Mouse (Mus musculus): ENCODE data around the gene Acot1. TPM values are rescaled to one million over a fixed set of nuclear protein-coding genes. Genes with fewer than 3 reads are reported as not detected.

The Acot1 gene
- polyA plus RNA-seq (2012; rRNA removed), result 45.3 and 47.0 TPM in 2 replicates

- DNase-seq (ENCODE audit: low read depth), result peak; percentile 95
Observed at GRCm38 (mm10) chr12:84009171-84009965, at the start of gene Acot1. Gene Acot1 (plus strand): TSS chr12:84009490.

GRCm38 (mm10) chr12:83965235-83965634 lies 44.1 kb upstream of the Acot1 start:
- no peak for DNase-seq (ENCODE audit: low read depth)
- TF ChIP-seq POLR2A (IDR thresholded peaks at IDR 0.05; ENCODE audit: borderline replicate concordance, extremely low read depth, insufficient read depth, insufficient read length, poor library complexity, severe bottlenecking) (no peak), CTCF (IDR thresholded peaks at IDR 0.05; ENCODE audit: borderline replicate concordance, extremely low read depth, insufficient read depth, insufficient read length) (no peak)

- peak; percentile 64 for DNase-seq (ENCODE audit: low read depth)
- no peak for TF ChIP-seq POLR2A (IDR thresholded peaks at IDR 0.05; ENCODE audit: borderline replicate concordance, extremely low read depth, insufficient read depth, insufficient read length, poor library complexity, severe bottlenecking)
- peak; percentile 59 for TF ChIP-seq CTCF (IDR thresholded peaks at IDR 0.05; ENCODE audit: borderline replicate concordance, extremely low read depth, insufficient read depth, insufficient read length)
Observed at GRCm38 (mm10) chr12:83972117-83972516, 37.2 kb upstream of the Acot1 start.

GRCm38 (mm10) chr12:83978862-83979261 lies 30.4 kb upstream of the Acot1 start:
- no peak for TF ChIP-seq POLR2A (IDR thresholded peaks at IDR 0.05; ENCODE audit: borderline replicate concordance, extremely low read depth, insufficient read depth, insufficient read length, poor library complexity, severe bottlenecking)
- no peak for TF ChIP-seq CTCF (IDR thresholded peaks at IDR 0.05; ENCODE audit: borderline replicate concordance, extremely low read depth, insufficient read depth, insufficient read length)
- no peak for DNase-seq (ENCODE audit: low read depth)

GRCm38 (mm10) chr12:83981615-83982014 lies 27.7 kb upstream of the Acot1 start:
- no peak for DNase-seq (ENCODE audit: low read depth)
- no peak for TF ChIP-seq CTCF (IDR thresholded peaks at IDR 0.05; ENCODE audit: borderline replicate concordance, extremely low read depth, insufficient read depth, insufficient read length)
- TF ChIP-seq POLR2A (IDR thresholded peaks at IDR 0.05; ENCODE audit: borderline replicate concordance, extremely low read depth, insufficient read depth, insufficient read length, poor library complexity, severe bottlenecking), result no peak

GRCm38 (mm10) chr12:83984752-83985151 lies 24.5 kb upstream of the Acot1 start, which contains the start of gene Heatr4:
Gene Heatr4 (minus strand): TSS chr12:83984852.
- no peak for TF ChIP-seq CTCF (IDR thresholded peaks at IDR 0.05; ENCODE audit: borderline replicate concordance, extremely low read depth, insufficient read depth, insufficient read length)
- no peak for TF ChIP-seq POLR2A (IDR thresholded peaks at IDR 0.05; ENCODE audit: borderline replicate concordance, extremely low read depth, insufficient read depth, insufficient read length, poor library complexity, severe bottlenecking)
- DNase-seq (ENCODE audit: low read depth), result no peak

- DNase-seq (ENCODE audit: low read depth), result no peak
- no peak for TF ChIP-seq POLR2A (IDR thresholded peaks at IDR 0.05; ENCODE audit: borderline replicate concordance, extremely low read depth, insufficient read depth, insufficient read length, poor library complexity, severe bottlenecking)
- no peak for TF ChIP-seq CTCF (IDR thresholded peaks at IDR 0.05; ENCODE audit: borderline replicate concordance, extremely low read depth, insufficient read depth, insufficient read length)
Observed at GRCm38 (mm10) chr12:83987242-83987582, 22.1 kb upstream of the Acot1 start.

- DNase-seq (ENCODE audit: low read depth), result peak; percentile 93
- TF ChIP-seq POLR2A (IDR thresholded peaks at IDR 0.05; ENCODE audit: borderline replicate concordance, extremely low read depth, insufficient read depth, insufficient read length, poor library complexity, severe bottlenecking), result peak; percentile 50; the same call in 1 of the 2 replicates
- TF ChIP-seq CTCF (IDR thresholded peaks at IDR 0.05; ENCODE audit: borderline replicate concordance, extremely low read depth, insufficient read depth, insufficient read length), result peak; percentile 75
Observed at GRCm38 (mm10) chr12:83987583-83988441, 21.5 kb upstream of the Acot1 start, which contains the start of gene Acot2. Gene Acot2 (plus strand): TSS chr12:83987861.

GRCm38 (mm10) chr12:83988483-83988882 lies 20.8 kb upstream of the Acot1 start:
- TF ChIP-seq POLR2A (IDR thresholded peaks at IDR 0.05; ENCODE audit: borderline replicate concordance, extremely low read depth, insufficient read depth, insufficient read length, poor library complexity, severe bottlenecking) (no peak), CTCF (IDR thresholded peaks at IDR 0.05; ENCODE audit: borderline replicate concordance, extremely low read depth, insufficient read depth, insufficient read length) (no peak)
- peak; percentile 29 for DNase-seq (ENCODE audit: low read depth)

- TF ChIP-seq CTCF (IDR thresholded peaks at IDR 0.05; ENCODE audit: borderline replicate concordance, extremely low read depth, insufficient read depth, insufficient read length) (no peak), POLR2A (IDR thresholded peaks at IDR 0.05; ENCODE audit: borderline replicate concordance, extremely low read depth, insufficient read depth, insufficient read length, poor library complexity, severe bottlenecking) (no peak)
Observed at GRCm38 (mm10) chr12:83989378-83989777, 19.9 kb upstream of the Acot1 start.

GRCm38 (mm10) chr12:83997221-83997620 lies 12.1 kb upstream of the Acot1 start:
- TF ChIP-seq CTCF (IDR thresholded peaks at IDR 0.05; ENCODE audit: borderline replicate concordance, extremely low read depth, insufficient read depth, insufficient read length) (no peak), POLR2A (IDR thresholded peaks at IDR 0.05; ENCODE audit: borderline replicate concordance, extremely low read depth, insufficient read depth, insufficient read length, poor library complexity, severe bottlenecking) (no peak)
- DNase-seq (ENCODE audit: low read depth), result no peak

More at GRCm38 (mm10) chr12:83989378-83989777, 19.9 kb upstream of the Acot1 start:
- no peak for DNase-seq (ENCODE audit: low read depth)
